Mouse (Mus musculus) megakaryocyte, embryonic 14.5 days (primary cell): ENCODE data around the gene Map3k4. TPM values are rescaled to one million over a fixed set of nuclear protein-coding genes. Genes with fewer than 3 reads are reported as not detected.

Experiments used
- H3K27me3 ChIP-seq: replicated peaks from 2 replicates; pipeline ENCODE3; 2012; ENCODE audit warnings: inconsistent platforms
- H3K36me3 ChIP-seq: replicated peaks from 2 replicates; pipeline ENCODE3; 2012; ENCODE audit warnings: low read length, inconsistent platforms, mixed read lengths
- H3K4me1 ChIP-seq: 2 replicates; pipeline ENCODE4 v1.6.1; 2012; ENCODE audit warnings: inconsistent platforms
- H3K4me3 ChIP-seq: replicated peaks from 2 replicates; pipeline ENCODE3; 2012; ENCODE audit warnings: moderate library complexity, mild to moderate bottlenecking, inconsistent platforms
- H3K9me3 ChIP-seq: 2 replicates; pipeline ENCODE4 v1.6.1; 2012; ENCODE audit warnings: inconsistent platforms
- FLI1 ChIP-seq: IDR thresholded peaks from 2 replicates; pipeline ENCODE4 v1.6.1; 2012; ENCODE audit warnings: low read length, inconsistent platforms, mixed read lengths
- GATA1 ChIP-seq: IDR thresholded peaks from 3 replicates; pipeline ENCODE4 v1.6.1; 2012; ENCODE audit warnings: mixed read lengths, low read length, inconsistent platforms, borderline replicate concordance
- polyA plus RNA-seq: library from polyadenylated mRNA; stranded (reverse); fragments of >175 nt; gene quantifications from 2 replicates; pipeline ENCODE4 v1.2.3, GENCODE M21; 2012; ENCODE audit warnings: low replicate concordance; ENCODE audit not compliant: insufficient read depth

Map3k4 gene
- polyA plus RNA-seq, 1 experiment: 4.9 TPM

GRCm38 (mm10) chr17:12261887-12262286 is 56.7 kb downstream of the Map3k4 start:
- H3K4me3 ChIP-seq: no peak overlapping the region
- TF ChIP-seq GATA1 (no peak), FLI1 (no peak)
- H3K9me3 ChIP-seq: no peaks in the 10 kb centered on the region
- H3K27me3 ChIP-seq: no peaks in the 10 kb centered on the region
- peaks cover 91% of the 10 kb centered on the region for H3K36me3 ChIP-seq
- peaks cover 10% of the 10 kb centered on the region for H3K4me1 ChIP-seq

GRCm38 (mm10) chr17:12261376-12261775 is 57.2 kb downstream of the Map3k4 start:
- Histone ChIP-seq H3K36me3 (peaks cover 91% of the 10 kb centered on the region), H3K9me3 (no peaks in the 10 kb centered on the region), H3K4me1 (peaks cover 5% of the 10 kb centered on the region), H3K4me3 (no peak overlapping the region), H3K27me3 (no peaks in the 10 kb centered on the region)
- TF ChIP-seq GATA1 (no peak), FLI1 (no peak)

GRCm38 (mm10) chr17:12259957-12260356 is 58.6 kb downstream of the Map3k4 start:
- Histone ChIP-seq H3K4me3 (no peak overlapping the region), H3K27me3 (no peaks in the 10 kb centered on the region), H3K4me1 (no peaks in the 10 kb centered on the region), H3K36me3 (peaks cover 93% of the 10 kb centered on the region), H3K9me3 (no peaks in the 10 kb centered on the region)
- TF ChIP-seq GATA1: no peak
- TF ChIP-seq FLI1: no peak

- no peaks in the 10 kb centered on the region for H3K4me1 ChIP-seq
- TF ChIP-seq GATA1 (no peak), FLI1 (no peak)
- peaks cover 98% of the 10 kb centered on the region for H3K36me3 ChIP-seq
- peaks cover 11% of the 10 kb centered on the region for H3K9me3 ChIP-seq
- H3K4me3 ChIP-seq: no peak overlapping the region
- H3K27me3 ChIP-seq: no peaks in the 10 kb centered on the region
These were observed 60.1 kb downstream of the Map3k4 start for GRCm38 (mm10) chr17:12258517-12258916.

GRCm38 (mm10) chr17:12256142-12256541 is 62.5 kb downstream of the Map3k4 start:
- Histone ChIP-seq H3K27me3 (no peaks in the 10 kb centered on the region), H3K4me3 (no peak overlapping the region), H3K4me1 (no peaks in the 10 kb centered on the region), H3K9me3 (peaks cover 29% of the 10 kb centered on the region), H3K36me3 (peaks cover 95% of the 10 kb centered on the region)
- TF ChIP-seq FLI1 (no peak), GATA1 (no peak)

GRCm38 (mm10) chr17:12250581-12250980 is 68.0 kb downstream of the Map3k4 start:
- H3K4me3 ChIP-seq: no peak overlapping the region
- H3K9me3 ChIP-seq: peaks cover 44% of the 10 kb centered on the region
- TF ChIP-seq FLI1 (no peak), GATA1 (no peak)
- peaks cover 82% of the 10 kb centered on the region for H3K36me3 ChIP-seq
- no peaks in the 10 kb centered on the region for H3K27me3 ChIP-seq
- peaks cover 7% of the 10 kb centered on the region; the same call in 1 of the 2 replicates for H3K4me1 ChIP-seq

GRCm38 (mm10) chr17:12249783-12250504 is 68.7 kb downstream of the Map3k4 start:
- Histone ChIP-seq H3K9me3 (peaks cover 44% of the 10 kb centered on the region), H3K4me1 (peaks cover 7% of the 10 kb centered on the region; the same call in 1 of the 2 replicates), H3K4me3 (peak overlapping the region; percentile 20), H3K27me3 (no peaks in the 10 kb centered on the region), H3K36me3 (peaks cover 78% of the 10 kb centered on the region)
- TF ChIP-seq GATA1 (no peak), FLI1 (no peak)

GRCm38 (mm10) chr17:12240701-12241100 is 77.9 kb downstream of the Map3k4 start:
- TF ChIP-seq FLI1 (no peak), GATA1 (no peak)
- H3K27me3 ChIP-seq: no peaks in the 10 kb centered on the region
- peaks cover 88% of the 10 kb centered on the region for H3K36me3 ChIP-seq
- no peaks in the 10 kb centered on the region for H3K9me3 ChIP-seq
- H3K4me1 ChIP-seq: no peaks in the 10 kb centered on the region
- H3K4me3 ChIP-seq: no peak overlapping the region

- Histone ChIP-seq H3K36me3 (peaks cover 98% of the 10 kb centered on the region), H3K4me1 (no peaks in the 10 kb centered on the region), H3K27me3 (no peaks in the 10 kb centered on the region), H3K4me3 (no peak overlapping the region), H3K9me3 (no peaks in the 10 kb centered on the region)
- TF ChIP-seq FLI1 (no peak), GATA1 (no peak)
These were observed 85.9 kb downstream of the Map3k4 start for GRCm38 (mm10) chr17:12232724-12233123.

GRCm38 (mm10) chr17:12231087-12231486 is 87.5 kb downstream of the Map3k4 start:
- Histone ChIP-seq H3K36me3 (peaks cover 98% of the 10 kb centered on the region), H3K27me3 (no peaks in the 10 kb centered on the region), H3K9me3 (no peaks in the 10 kb centered on the region), H3K4me1 (no peaks in the 10 kb centered on the region), H3K4me3 (no peak overlapping the region)
- TF ChIP-seq GATA1: no peak
- TF ChIP-seq FLI1: no peak
